Mouse (Mus musculus) CD8-positive naive resting alpha-beta T cell, adult 2 months (primary cell): ENCODE data around the gene Tmprss2.
"Not testable (repeated sequence)": the region's sequence is repeated elsewhere in the genome, so short reads cannot be mapped to it uniquely, and the experiment has no call there.

Experiments
- DNase-seq, 2 experiments: peaks; one replicate each; pipeline ENCODE4 v3.0.0; 2022; ENCODE audit warnings: low read depth in 2 of 2, low spot score in 2 of 2

Tmprss2 gene

DNA sequence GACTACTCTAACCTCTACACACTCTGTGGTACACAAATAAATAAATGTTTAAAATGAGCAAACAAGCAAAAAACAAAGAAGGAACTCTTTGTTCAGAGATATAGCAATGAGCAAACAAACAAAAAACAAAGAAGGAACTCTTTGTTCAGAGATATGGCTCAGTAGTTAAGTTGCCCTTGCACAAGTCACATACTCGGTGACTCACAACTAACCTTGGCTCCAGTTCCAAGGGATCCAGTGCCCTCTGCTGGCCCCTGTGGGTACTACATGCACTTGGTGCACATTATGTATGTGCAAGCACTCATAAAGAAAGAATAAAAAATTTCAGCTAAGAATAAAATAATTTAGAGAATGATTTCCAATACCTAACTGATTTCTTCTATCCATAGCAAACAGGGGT lies 17.9 kb downstream of the Tmprss2 start:
- DNase-seq = peak; percentile 58 to 70

DNA sequence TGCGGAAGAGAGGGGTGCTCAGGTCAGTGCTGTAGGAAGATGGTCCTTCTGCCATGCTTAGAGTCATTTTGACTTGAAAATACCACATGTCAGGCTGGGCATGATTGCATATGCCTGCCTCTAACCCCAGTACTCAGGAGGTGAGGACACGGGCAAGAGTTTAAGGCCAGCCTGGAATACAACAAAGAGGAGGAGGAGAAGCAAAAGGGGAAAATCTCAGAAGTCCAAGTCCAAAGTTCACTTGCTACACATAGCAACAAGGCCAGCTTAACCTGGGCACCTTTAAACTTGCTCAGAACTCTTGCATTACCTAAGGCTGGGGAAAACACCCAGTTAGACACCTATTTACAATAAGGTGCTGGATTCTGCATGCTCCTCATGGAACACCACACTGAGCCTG lies 19.5 kb downstream of the Tmprss2 start:
- no peak for DNase-seq

DNA sequence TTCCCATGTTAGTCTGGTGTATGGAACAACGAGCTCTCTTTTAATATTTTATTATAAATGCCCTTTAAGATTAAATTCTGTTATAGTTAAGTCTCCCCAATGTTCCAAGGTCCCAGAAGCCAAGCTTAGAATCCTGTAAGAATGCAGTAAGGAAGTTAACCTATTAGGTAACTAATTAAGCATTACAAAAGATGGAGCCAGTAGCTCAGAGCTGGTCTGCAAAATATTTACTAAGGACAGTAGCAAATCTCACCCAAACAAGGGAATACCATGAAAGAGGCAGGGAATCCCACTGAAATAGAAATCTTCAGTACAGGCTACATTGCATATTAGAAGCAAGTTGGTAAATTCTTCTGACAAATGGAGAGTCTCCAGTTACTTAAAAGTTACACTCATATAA lies 28.1 kb downstream of the Tmprss2 start:
- DNase-seq = not testable (repeated sequence)

DNA sequence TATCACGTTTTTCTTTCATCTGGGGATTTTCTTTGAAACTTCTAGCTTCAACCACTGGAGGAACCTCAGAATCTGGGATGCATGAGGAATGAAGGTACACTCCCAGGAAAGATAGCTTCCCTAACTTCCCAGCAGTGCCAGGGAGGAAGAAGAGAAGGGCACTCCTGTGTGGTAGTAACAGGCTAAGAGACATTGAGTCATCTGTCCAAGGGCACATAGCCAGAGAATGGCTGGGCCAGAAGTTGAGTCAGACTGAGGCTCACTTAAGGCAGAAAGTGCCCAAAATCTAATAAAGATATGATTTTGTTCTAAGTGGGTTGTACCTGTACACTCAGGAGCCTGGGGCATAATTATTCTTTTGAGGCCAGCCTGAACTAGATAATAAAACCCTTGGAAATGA lies 41.6 kb downstream of the Tmprss2 start:
- DNase-seq = no peak

DNA sequence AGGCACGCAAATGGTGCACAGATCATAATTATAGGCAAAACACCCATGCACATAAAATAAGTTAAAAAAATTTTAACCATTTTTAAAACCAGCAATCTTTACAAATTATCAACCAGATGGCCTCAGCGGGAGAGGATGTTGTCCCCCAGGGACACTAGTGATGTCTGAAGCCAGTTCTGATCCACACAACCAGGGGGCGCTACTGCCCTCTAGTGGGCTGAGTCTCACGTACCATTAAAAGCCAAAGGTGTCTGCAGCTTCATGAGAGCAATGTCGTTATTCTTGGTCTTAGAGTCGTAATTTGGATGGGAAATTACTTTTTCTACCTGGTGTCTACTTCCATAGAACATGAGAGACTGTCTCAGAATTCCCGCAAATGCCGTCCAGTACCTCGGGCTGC lies 42.3 kb downstream of the Tmprss2 start:
- DNase-seq = peak in 1 of 2 experiments; percentile 23

DNA sequence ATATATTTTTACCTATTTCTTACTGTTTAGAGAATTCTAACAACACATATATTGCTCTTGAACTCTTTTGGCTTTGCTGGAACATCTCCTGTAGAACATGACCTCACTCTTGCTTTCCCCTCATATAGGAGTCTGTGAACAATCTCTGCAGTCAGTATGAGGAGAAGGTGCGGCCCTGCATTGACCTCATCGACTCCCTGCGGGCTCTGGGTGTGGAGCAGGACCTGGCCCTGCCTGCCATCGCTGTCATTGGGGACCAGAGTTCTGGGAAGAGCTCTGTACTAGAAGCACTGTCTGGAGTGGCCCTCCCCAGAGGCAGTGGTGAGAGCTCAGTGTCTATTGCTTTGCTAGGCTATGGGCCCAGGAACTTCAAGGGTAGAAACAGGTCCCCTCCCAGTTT lies 66.7 kb downstream of the Tmprss2 start:
- no peak for DNase-seq

DNA sequence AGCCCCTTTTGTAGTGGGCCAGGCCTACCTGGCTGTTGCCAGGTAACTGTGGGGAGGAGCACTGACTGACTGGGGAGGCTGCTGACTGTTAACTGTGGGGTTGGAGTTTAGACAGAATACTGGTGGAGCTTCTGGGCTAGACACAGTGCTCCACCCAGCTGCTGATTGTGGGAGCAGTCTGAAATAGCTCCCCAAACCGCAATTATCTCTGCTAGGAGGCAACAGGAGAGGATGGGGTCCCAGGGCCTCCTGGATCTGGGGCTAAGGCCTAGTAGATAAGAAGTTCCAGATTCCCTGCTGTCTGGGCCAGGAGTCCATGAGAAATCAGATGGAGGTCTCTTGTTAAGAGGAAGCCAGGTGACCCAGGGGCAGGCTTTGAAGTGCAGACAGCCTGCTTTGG lies 74.1 kb downstream of the Tmprss2 start:
- no peak for DNase-seq

DNA sequence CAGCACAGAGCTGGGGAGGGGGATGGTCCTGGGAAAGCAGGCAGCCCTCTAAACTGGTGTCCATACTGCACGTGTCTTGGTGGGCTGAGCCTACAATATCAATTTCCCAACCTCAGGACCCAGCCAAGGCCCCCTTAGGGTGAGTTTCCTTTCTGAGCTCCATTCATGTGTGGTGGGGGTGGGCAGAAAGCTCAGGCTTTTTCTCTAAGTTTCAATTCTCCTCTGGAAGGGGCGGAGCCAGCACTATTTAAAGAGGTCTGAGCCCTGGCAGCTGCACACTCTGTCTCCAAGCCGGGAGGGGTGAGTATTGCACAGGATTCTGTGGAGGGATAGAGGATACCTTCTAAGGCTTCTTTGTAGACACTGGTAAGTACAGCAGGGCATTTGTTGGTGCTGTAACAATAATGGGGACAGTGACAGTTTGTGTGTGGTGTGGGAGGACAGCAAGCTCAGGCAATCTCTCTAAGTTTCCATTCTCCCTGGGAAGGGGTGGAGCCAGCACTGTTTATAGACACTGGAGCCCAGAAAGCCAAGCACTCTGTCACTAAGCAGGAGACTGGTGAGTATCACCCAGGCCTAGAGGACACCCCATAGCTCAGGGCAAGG lies 75.1 kb downstream of the Tmprss2 start:
- peak; percentile 19 to 41 for DNase-seq

DNA sequence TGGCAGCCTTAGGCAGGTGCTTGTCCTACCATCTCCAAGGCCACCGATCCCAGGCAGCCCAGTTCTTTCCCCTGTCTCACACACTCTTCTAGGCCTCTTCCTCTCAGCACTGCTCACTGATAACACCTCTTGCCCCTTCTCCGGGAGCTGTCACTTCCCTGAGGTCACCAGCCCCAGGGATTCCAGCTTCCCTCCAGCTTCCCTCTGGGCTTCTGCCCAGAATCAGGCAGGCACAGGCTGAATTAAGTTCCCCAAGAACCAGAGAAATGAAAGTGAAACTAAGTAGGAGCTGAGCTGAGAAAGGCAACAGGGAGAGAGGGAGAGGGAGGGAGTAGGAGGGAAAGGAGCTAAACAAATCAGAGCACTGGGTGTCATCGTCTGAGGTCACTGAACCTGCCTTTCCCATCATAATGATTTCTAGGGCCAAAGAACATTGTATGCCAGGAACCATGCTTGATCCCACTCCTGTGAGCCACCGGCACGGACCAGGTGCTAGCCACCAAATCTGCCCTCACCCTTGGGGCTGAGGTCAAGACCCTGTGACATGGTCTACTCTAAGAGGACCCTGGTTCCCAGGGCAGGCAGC lies 76.0 kb downstream of the Tmprss2 start:
- peak; percentile 3 to 14 for DNase-seq

DNA sequence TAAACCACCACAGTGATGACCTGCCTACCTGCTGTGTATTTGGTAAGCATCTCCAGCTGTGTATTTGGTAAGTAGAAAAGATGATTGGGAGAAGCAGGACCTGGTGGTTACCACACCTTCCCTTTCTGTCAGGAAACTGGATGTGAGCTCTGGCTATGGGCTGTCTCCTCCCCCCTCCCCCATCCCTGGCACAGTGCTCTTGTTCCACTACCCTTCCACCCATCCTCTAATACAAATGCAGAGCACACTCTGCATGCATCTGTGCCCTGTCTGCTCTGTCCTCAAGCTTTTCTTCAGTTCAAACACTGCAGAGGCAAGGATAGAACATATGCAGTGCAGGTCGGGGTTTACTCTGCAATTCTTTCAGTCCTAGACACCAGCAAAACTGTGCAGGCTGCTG lies 76.5 kb downstream of the Tmprss2 start:
- no peak for DNase-seq

DNA sequence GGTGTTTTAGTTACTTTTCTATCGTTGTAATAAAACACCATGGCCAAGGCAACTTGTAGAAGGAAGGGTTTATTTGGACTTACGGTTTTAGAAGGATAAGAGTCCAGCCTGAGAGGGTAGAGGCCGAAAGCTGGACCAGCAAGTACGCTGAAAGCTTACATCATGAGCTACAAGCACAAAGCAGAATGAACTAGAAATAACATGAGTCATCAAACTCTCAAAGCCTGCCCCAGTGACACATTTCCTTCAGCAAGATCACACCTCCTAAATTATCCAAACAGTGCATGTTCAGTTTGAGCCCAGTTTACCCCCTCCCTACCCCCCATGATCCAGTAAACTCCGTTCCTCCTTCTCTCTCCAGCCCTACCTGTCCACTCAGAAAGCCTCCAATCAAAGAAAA lies 77.2 kb downstream of the Tmprss2 start:
- no peak for DNase-seq

DNA sequence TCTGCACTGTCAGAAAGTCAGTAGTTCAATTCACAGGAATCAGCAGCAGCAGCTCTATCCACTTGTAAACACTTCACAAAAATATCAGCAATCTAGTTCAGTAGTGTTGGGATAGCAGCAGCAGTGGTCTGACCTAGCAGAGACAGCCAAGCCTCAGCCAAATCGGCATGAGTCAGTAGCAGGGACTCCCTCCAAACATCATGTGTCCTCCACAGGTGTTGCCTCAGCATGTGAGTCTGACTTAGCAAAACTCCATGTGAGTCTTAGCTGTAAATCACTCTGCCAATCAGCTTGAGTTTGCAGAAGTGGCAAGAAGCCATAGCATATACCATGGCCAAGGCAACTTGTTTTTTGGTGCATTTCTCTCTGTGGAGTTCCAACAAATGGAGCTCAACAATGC lies 77.9 kb downstream of the Tmprss2 start:
- no peak for DNase-seq

DNA sequence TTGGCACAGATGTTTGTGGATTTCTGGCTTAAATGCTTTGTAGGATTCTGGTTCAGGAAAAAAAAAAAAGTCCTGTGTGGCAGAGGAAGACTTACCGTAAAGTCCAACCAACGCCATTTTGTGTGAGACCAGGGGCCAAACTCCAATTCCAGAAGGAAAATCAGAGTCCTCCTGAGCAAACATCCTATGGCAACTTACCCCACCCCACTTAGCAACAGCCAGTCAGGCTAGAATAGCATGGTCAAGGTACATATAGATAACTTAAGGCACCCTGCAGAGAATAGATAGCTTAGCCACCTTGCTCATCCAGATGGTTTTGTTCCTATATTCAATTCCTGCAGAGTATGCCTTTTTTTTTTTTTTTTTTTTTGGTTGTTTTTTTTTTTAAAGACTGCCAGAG lies 81.8 kb downstream of the Tmprss2 start:
- no peak for DNase-seq

DNA sequence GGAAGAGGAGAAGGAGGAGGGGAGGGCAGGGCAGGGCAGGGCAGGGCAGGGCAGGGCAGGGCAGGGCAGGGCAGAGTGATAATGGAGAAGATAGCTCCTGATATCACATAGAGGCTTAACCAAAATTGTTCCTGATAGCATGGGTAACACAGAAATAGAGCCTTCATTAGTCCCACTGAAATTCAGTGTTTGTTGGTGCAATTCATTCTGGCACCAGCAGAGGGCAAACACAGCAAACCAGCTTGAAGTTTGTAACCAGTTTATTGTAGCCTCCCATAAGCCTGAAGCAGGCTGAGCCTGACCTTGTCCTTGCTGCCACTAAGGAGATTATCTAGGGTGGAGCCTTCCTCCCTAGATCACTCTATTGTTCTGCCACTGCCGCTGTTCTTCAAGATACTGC lies 88.0 kb downstream of the Tmprss2 start:
- DNase-seq = peak in 1 of 2 experiments; percentile 15

DNA sequence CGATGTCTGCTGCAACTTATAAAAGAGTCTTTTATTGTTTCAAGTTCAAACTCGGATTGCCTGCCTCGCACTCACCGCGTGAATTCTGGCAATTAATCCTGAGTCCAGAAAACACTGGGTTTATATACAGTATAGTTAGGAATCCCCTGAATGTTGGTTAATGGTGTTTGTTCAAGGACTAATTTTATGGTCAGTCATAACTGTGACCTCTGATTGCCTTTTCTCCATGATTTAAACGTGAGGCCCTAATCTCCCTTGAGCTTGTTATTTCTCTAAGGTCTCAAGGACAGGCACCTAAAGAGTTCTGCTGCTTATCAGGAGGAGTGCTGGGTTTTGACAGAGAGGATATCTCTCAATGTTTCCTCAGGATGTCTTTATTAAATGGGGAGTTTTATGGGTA lies 89.0 kb downstream of the Tmprss2 start:
- no peak for DNase-seq

DNA sequence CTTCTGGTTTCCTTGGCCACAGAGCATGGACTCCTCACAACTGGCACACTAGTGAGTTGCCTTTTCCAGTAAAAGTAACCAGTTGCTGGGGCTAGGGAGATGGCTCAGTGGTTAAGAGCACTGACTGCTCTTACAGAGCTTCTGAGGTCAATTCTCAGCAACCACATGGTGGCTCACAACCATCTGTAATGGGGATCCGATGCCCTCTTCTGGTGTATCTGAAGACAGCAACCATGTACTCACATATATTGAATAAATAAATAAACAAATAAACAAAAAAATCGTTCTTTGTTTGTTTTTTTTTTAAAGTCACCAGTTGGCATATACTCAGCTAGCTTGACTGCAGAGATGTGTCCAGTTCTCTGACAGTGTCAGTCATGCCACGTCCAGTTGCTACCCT lies 94.7 kb downstream of the Tmprss2 start:
- DNase-seq = no peak
